Mouse (Mus musculus): ENCODE measurements at regions not wholly inside any gene's neighbourhood (a gene's known extent, or its start where the extent isn't known, plus 50 kb on each side); places are given as distances from the start of the nearest gene placed in this dataset.

DNA sequence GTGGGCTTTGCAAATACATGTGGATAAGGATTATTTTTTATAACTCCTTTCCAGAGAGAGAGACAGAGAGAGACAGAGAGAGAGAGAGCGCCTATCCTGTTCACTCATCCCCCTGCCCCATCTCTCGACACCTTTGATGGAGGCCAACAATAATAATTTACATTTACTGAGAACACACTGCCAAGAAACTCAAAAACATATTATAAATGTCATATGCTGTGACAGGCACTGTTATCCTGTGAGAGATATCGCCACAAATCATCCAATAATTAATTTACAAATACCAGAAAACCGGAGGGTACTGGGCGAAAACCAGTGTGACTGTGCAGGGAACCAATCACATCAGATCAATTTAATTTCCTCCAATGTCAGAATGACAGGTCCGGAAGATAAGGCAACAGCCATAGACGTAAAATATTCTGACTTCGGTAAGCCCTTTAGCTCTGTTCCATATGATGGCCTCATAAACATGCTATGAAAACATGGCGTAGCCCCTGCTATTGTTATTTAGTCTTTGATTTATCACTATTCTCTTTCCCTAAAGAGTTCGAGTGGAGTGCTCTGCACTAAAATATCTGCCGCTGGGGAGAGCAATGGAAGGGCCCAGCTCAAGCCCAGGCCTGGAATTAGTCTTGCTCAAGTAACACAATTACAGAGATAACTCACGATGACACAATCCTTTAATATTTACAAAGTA lies 173.5 kb upstream of the Ppp2r3a start:
- no peaks in the 10 kb centered on the region for H3K27me3 ChIP-seq
- H3K4me1 ChIP-seq = peaks cover 15% of the 10 kb centered on the region; the same call in 1 of the 2 replicates
- ATAC-seq (ENCODE audit: low FRiP score, low read depth) = no peak

DNA sequence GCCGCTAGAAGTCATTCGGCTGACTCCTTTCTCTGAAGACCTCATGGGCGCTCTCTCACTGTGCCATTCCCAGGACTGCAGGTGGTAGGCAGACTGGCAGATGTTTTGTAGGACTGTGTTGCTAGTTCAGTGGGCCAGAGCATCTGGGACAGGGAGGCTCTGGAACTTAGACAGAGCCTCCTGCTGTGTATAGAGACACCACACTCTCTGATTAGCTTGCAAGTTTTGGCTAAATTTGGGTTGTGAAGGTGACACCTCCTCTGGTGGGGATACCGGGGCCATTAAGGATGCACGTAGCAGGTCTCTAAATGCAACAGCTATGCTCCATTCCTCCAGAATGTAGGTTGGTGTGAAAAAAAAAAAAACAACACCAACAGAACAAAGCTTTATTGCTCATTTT lies 171.4 kb upstream of the Ppp2r3a start:
- Histone ChIP-seq H3K27me3 (no peaks in the 10 kb centered on the region), H3K4me1 (peaks cover 15% of the 10 kb centered on the region; the same call in 1 of the 2 replicates), H3K36me3 (no peaks in the 10 kb centered on the region), H3K27ac (replicated peaks) (no peak overlapping the region), H3K4me2 (replicated peaks) (no peak overlapping the region), H3K4me3 (no peak overlapping the region), H3K9me3 (no peaks in the 10 kb centered on the region), H3K9ac (replicated peaks) (no peak overlapping the region)
- no peak for ATAC-seq (ENCODE audit: low FRiP score, low read depth)
- WGBS = 88% methylated on average over 5 of the region's 5 CpGs

More for the DNA sequence above, 173.5 kb upstream of the Ppp2r3a start:
- H3K4me2 ChIP-seq (replicated peaks) = no peak overlapping the region
- H3K9ac ChIP-seq (replicated peaks) = no peak overlapping the region
- WGBS = 82% methylated on average over 12 of the region's 12 CpGs
- no peaks in the 10 kb centered on the region for H3K36me3 ChIP-seq
- no peaks in the 10 kb centered on the region for H3K9me3 ChIP-seq
- H3K4me3 ChIP-seq = no peak overlapping the region
- H3K27ac ChIP-seq (replicated peaks) = no peak overlapping the region

DNA sequence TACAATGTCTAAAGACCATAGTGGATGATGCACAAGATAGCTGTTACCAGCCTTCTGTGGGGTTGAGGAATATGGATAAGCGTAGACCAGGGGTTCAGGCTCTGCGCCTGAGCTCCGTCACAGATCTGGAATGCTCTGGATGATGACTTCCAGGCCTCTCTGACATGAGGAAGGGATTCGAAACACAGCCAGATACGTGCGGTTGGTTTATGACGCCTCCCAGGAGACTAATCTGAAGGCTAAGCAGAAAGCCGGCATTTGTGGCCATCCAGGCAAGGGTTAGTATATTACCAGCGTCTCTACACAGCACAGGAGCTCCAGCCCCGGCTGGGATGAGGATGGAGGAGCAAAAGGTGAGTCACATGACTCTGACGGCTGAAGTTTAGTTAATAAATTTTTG lies 170.4 kb upstream of the Ppp2r3a start:
- Histone ChIP-seq H3K27ac (replicated peaks) (no peak overlapping the region), H3K4me1 (peaks cover 15% of the 10 kb centered on the region; the same call in 1 of the 2 replicates), H3K9me3 (no peaks in the 10 kb centered on the region), H3K4me3 (no peak overlapping the region), H3K9ac (replicated peaks) (no peak overlapping the region), H3K4me2 (replicated peaks) (no peak overlapping the region), H3K27me3 (no peaks in the 10 kb centered on the region), H3K36me3 (no peaks in the 10 kb centered on the region)
- no peak for ATAC-seq (ENCODE audit: low FRiP score, low read depth)
- WGBS = 88% methylated on average over 11 of the region's 11 CpGs

DNA sequence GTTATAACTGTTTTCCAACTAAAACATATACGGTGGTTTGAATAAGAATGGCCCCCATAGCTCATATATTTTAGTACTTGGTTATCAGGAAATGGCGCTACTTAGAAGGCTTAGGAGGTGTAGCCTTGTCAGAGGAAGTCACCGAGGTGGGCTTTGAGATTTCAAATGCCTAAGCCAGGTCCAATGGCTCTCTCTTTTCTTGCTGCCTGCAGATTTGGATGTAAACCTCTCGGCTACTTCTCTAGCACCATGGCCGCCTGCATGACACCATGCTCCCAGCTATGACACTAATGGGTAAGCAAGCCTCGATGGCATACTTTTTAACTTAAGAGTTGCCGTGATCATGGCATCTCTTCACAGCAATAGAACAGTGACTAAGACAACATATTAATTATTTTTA lies 169.5 kb upstream of the Ppp2r3a start:
- Histone ChIP-seq H3K27ac (replicated peaks) (no peak overlapping the region), H3K4me3 (no peak overlapping the region), H3K9ac (replicated peaks) (no peak overlapping the region), H3K9me3 (no peaks in the 10 kb centered on the region), H3K36me3 (no peaks in the 10 kb centered on the region), H3K4me1 (peaks cover 9% of the 10 kb centered on the region; the same call in 1 of the 2 replicates), H3K4me2 (replicated peaks) (no peak overlapping the region), H3K27me3 (no peaks in the 10 kb centered on the region)
- WGBS = 96% methylated on average over 7 of the region's 7 CpGs
- no peak for ATAC-seq (ENCODE audit: low FRiP score, low read depth)

DNA sequence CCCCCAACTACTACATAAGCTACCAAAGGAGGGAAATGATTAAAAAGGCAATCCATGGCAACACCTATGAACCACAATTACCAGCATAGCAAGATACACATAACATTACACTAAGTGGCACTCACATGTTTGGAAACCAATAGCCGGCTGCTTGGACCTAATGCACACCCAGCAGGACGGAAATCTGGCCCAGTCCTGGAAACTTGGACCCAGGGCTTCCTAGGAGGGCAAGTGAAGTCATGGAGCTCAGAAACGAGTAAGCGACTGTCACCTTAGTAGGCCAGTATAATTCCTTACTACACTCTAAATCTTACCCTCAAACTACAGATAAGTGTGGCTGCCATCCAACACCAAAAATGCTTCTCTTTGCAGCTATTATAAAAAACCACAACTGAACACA lies 168.6 kb upstream of the Ppp2r3a start:
- Histone ChIP-seq H3K36me3 (no peaks in the 10 kb centered on the region), H3K4me2 (replicated peaks) (no peak overlapping the region), H3K9me3 (no peaks in the 10 kb centered on the region), H3K4me3 (no peak overlapping the region), H3K9ac (replicated peaks) (no peak overlapping the region), H3K27ac (replicated peaks) (no peak overlapping the region), H3K4me1 (no peaks in the 10 kb centered on the region), H3K27me3 (no peaks in the 10 kb centered on the region)
- ATAC-seq (ENCODE audit: low FRiP score, low read depth) = no peak
- WGBS = 88% methylated on average over 4 of the region's 4 CpGs

DNA sequence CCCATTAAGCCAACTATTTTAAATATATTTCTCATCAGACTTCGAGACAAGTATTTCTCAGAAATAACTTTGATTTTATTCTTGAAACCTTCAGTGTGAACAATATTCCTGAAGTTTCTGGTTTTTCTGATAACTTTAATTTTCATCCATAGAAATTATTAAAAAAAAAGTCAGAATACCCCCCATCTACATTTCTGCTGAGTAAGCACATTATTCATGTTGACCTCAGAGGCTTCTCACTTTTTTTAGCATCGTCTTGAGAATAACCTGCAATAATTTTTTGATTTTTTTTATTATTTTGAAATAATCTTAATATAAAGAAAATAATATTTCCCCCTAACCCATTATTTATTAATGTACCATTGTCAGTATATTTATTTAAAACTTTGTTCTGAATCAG lies 166.1 kb upstream of the Ppp2r3a start:
- H3K36me3 ChIP-seq = no peaks in the 10 kb centered on the region
- no peaks in the 10 kb centered on the region for H3K4me1 ChIP-seq
- H3K9ac ChIP-seq (replicated peaks) = no peak overlapping the region
- no peaks in the 10 kb centered on the region for H3K27me3 ChIP-seq
- no peak overlapping the region for H3K4me3 ChIP-seq
- H3K4me2 ChIP-seq (replicated peaks) = no peak overlapping the region
- no peaks in the 10 kb centered on the region for H3K9me3 ChIP-seq
- 89% methylated on average over 2 of the region's 2 CpGs for WGBS
- ATAC-seq (ENCODE audit: low FRiP score, low read depth) = no peak
- no peak overlapping the region for H3K27ac ChIP-seq (replicated peaks)

DNA sequence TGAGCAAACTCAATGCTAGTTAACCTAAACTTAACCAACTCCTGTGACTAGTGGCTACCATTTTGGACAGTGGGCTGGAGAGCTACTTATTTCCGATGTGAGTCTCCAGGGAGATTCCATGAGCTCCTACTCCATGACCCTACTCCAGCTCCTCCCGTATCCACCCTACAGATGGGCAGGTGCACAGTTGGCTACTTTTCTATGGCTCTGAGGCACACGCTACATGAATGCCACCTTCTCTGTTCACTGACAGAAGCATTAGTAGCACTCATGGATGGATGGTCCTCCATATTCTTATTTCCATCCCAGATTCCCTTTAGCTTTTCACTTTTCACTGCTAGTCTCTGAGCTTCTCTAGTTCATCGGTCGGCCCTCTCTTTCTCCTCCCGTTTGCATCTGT lies 164.7 kb upstream of the Ppp2r3a start:
- no peak overlapping the region for H3K4me2 ChIP-seq (replicated peaks)
- no peaks in the 10 kb centered on the region for H3K36me3 ChIP-seq
- no peak overlapping the region for H3K9ac ChIP-seq (replicated peaks)
- H3K9me3 ChIP-seq = no peaks in the 10 kb centered on the region
- no peaks in the 10 kb centered on the region for H3K27me3 ChIP-seq
- ATAC-seq (ENCODE audit: low FRiP score, low read depth) = no peak
- 0 out of 2 replicates have a peak, but pooled peaks cover 5% of the 10 kb centered on the region for H3K4me1 ChIP-seq
- no peak overlapping the region for H3K27ac ChIP-seq (replicated peaks)
- no peak overlapping the region for H3K4me3 ChIP-seq
- 98% methylated on average over 6 of the region's 6 CpGs for WGBS

DNA sequence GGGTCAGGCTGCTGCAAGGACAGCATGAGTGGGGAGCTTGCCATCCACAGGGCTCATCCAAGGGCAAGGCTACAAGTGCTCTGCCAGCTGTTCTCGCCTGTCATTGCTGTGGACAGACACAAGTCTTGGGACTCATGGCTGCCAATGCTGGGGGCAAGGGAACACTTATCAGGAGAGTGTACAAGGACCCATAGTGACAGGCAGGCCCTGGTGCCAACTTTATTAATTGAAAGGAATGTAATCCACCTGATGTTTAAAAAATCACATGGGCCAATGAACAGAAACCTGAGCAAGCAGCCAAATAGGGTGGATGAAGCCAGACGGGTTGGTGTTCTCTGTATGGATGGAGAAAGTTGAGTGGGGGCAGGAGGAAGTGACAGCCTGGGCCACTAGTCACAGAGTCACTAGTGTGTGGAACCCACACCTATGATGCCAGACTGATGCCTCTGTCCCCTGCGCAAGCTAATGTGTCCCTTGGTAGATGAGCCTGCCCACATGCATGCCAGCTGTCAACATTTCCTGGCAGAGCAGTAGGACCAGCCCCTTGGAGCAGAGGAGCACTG lies 161.6 kb upstream of the Ppp2r3a start:
- no peak overlapping the region for H3K27ac ChIP-seq (replicated peaks)
- no peaks in the 10 kb centered on the region for H3K27me3 ChIP-seq
- WGBS = 88% methylated on average over 3 of the region's 3 CpGs
- no peaks in the 10 kb centered on the region for H3K9me3 ChIP-seq
- H3K4me1 ChIP-seq = 0 out of 2 replicates have a peak, but pooled peaks cover 6% of the 10 kb centered on the region
- no peak overlapping the region for H3K4me2 ChIP-seq (replicated peaks)
- H3K4me3 ChIP-seq = no peak overlapping the region
- H3K36me3 ChIP-seq = no peaks in the 10 kb centered on the region
- ATAC-seq (ENCODE audit: low FRiP score, low read depth) = no peak
- H3K9ac ChIP-seq (replicated peaks) = 0 out of 2 replicates have a peak overlapping the region, but pooled peaks have one; percentile 20

DNA sequence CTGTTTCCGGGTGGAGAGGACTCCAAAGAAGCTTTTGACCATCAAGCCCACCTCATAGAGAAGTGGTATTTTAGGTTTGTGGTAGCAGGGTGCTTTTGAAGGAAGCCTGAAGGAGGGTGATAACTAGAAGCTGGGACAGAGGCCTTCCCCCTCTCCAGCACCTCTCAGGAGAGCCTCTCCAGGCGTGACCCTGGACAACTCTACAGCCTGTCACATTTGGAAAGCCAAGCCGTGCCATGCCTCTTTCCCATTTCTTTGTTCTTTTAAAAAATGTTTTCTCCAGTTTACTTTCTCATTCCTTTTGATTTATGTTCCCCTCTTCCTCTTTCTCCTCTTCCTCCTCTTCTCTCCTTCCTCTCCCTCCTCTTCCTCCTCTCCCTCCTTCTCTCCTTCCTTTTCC lies 160.4 kb upstream of the Ppp2r3a start:
- Histone ChIP-seq H3K9ac (replicated peaks) (no peak overlapping the region), H3K4me1 (peaks cover 15% of the 10 kb centered on the region), H3K27ac (replicated peaks) (no peak overlapping the region), H3K27me3 (no peaks in the 10 kb centered on the region), H3K4me2 (replicated peaks) (no peak overlapping the region), H3K36me3 (no peaks in the 10 kb centered on the region), H3K4me3 (no peak overlapping the region), H3K9me3 (no peaks in the 10 kb centered on the region)
- ATAC-seq (ENCODE audit: low FRiP score, low read depth) = no peak
- WGBS = 87% methylated on average over 3 of the region's 3 CpGs

DNA sequence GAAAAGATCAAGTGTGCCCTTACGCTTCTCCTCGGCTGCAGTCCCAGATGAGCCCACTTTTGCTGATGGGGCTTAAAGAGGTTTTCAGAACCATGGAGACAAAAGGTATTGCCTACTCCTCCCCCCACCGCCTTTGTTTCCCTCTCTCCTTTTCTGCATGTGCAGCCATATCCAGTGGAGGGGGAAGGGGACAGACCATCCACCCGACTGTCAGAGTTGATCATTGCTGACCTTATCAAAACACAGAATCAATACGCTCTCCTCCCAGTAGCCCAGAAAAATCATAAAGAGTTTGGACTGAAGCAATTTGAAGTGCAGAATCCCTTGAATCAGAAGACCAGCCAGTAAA lies 159.9 kb upstream of the Ppp2r3a start:
- no peak overlapping the region for H3K9ac ChIP-seq (replicated peaks)
- no peaks in the 10 kb centered on the region for H3K27me3 ChIP-seq
- H3K9me3 ChIP-seq = no peaks in the 10 kb centered on the region
- WGBS = 67% methylated on average over 5 of the region's 5 CpGs
- no peak overlapping the region for H3K4me2 ChIP-seq (replicated peaks)
- peaks cover 19% of the 10 kb centered on the region for H3K4me1 ChIP-seq
- no peaks in the 10 kb centered on the region for H3K36me3 ChIP-seq
- no peak overlapping the region for H3K27ac ChIP-seq (replicated peaks)
- ATAC-seq (ENCODE audit: low FRiP score, low read depth) = no peak
- no peak overlapping the region for H3K4me3 ChIP-seq

DNA sequence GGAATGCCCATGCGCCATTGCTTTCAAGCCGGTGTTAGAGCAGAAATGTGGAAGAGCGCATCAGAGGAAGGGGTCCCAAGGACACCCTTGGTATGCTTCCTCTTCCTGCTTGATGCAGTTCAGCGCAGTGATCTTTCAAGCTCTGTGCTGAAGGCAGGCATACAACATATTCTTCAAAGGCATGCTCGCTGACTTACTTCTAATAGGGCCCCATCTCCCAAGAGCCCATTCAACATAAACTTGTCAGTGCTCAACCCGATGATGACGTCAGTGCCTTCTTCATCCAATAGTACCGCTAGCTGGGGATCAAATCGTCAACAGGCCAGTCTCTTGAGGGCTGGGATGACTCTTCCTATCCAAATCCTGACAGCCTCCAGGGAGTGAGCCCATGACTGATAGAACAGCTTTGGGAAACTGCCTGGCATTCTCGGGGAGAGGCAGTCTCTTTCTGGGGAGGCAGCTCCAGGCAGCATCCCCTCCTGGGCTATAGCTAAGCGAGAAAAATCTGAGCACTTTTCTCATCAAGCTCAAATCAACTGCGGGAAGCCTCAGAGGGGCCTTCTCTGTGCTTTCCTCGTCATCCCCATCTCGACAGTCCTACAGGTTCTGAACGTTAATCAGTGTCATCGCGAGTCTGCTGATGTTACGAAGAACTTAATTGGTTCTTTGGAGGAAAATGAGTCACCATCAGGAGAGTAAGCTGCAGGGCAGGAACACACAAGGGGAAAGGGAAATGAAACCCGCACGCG lies 159.4 kb upstream of the Ppp2r3a start:
- H3K4me3 ChIP-seq = no peak overlapping the region
- H3K4me2 ChIP-seq (replicated peaks) = no peak overlapping the region
- H3K36me3 ChIP-seq = no peaks in the 10 kb centered on the region
- no peak overlapping the region for H3K9ac ChIP-seq (replicated peaks)
- H3K4me1 ChIP-seq = peaks cover 19% of the 10 kb centered on the region
- no peaks in the 10 kb centered on the region for H3K9me3 ChIP-seq
- no peaks in the 10 kb centered on the region for H3K27me3 ChIP-seq
- 79% methylated on average over 21 of the region's 21 CpGs for WGBS
- peak overlapping the region; percentile 25; the same call in 1 of the 2 replicates for H3K27ac ChIP-seq (replicated peaks)
- ATAC-seq (ENCODE audit: low FRiP score, low read depth) = no peak

DNA sequence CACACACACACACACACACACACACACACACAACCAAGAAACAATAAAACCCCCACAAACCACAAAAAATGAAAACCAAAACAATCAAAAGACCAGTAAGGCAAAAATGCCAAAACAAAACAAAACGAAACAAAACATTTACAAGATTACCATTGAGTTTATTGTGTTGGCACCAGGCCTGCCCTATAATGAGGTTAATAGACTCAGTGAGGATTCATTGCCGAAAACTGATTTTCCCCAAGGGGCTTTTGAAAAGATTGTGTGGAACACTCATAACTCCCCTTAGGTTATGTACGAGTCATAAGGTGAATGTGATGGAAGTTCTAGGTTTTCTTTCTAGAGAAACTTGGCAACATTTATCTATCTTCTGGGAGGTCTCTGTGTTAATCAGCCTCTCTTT lies 158.8 kb upstream of the Ppp2r3a start:
- peaks cover 20% of the 10 kb centered on the region for H3K4me1 ChIP-seq
- no peak overlapping the region for H3K9ac ChIP-seq (replicated peaks)
- no peak overlapping the region for H3K27ac ChIP-seq (replicated peaks)
- no peak overlapping the region for H3K4me2 ChIP-seq (replicated peaks)
- ATAC-seq (ENCODE audit: low FRiP score, low read depth) = no peak
- 92% methylated on average over 3 of the region's 3 CpGs for WGBS
- no peaks in the 10 kb centered on the region for H3K9me3 ChIP-seq
- H3K27me3 ChIP-seq = no peaks in the 10 kb centered on the region
- H3K4me3 ChIP-seq = no peak overlapping the region
- no peaks in the 10 kb centered on the region for H3K36me3 ChIP-seq

Measured in midbrain, embryonic 12.5 days (tissue).